Mouse (Mus musculus) embryo, embryonic 11 days (tissue): ENCODE results near the gene Prr12.
A peak's percentile ranks its signal among the peaks of the same experiment; 100 is the strongest.
"Not testable (repeated sequence)": the region's sequence is repeated elsewhere in the genome, so short reads cannot be mapped to it uniquely, and the experiment has no call there.

Experiments
- DNase-seq: peaks from one replicate; pipeline ENCODE4 v3.0.0-alpha.2; 2015

The Prr12 gene

GRCm38 (mm10) chr7:45052862-45053116 is at the start of gene Prr12:
Prr12 (minus strand) TSS chr7:45052881.
- DNase-seq, result peak; percentile 80

GRCm38 (mm10) chr7:45102441-45102840 is 49.8 kb upstream of the Prr12 start:
- DNase-seq, result no peak

GRCm38 (mm10) chr7:45100046-45100445 is 47.4 kb upstream of the Prr12 start:
- DNase-seq, result no peak

- DNase-seq, result no peak
These were observed 46.0 kb upstream of the Prr12 start for GRCm38 (mm10) chr7:45098541-45099240.

GRCm38 (mm10) chr7:45097479-45097878 is 44.8 kb upstream of the Prr12 start:
- no peak for DNase-seq

- not testable (repeated sequence) for DNase-seq
These were observed 43.3 kb upstream of the Prr12 start for GRCm38 (mm10) chr7:45095965-45096364.

GRCm38 (mm10) chr7:45095367-45095766 is 42.7 kb upstream of the Prr12 start:
- DNase-seq, result no peak

GRCm38 (mm10) chr7:45094121-45094520 is 41.4 kb upstream of the Prr12 start:
- peak; percentile 76 for DNase-seq

DNA sequence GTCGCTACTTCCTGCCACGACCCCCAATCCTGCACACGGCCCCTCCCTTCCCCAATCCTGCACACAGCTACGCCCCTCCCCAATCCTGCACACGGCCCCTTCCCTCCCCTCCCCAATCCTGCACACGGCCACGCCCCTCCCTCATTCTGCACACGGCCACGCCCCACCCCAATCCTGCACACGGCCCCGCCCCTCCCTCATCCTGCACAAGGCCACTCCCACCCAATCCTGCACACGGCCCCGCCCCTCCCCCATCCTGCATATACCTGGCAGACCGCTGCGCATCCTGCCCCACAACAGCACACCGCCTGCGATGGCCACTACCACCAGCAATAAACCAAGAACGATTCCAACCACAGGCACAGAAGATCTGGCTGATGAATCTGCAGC is 40.8 kb upstream of the Prr12 start:
- peak; percentile 74 for DNase-seq

GRCm38 (mm10) chr7:45092828-45093515 is 40.3 kb upstream of the Prr12 start:
- DNase-seq, result no peak

- DNase-seq, result peak; percentile 97
These were observed 39.4 kb upstream of the Prr12 start, which contains the start of gene Rcn3 for GRCm38 (mm10) chr7:45092048-45092447. Rcn3 (minus strand) TSS chr7:45092221.

DNA sequence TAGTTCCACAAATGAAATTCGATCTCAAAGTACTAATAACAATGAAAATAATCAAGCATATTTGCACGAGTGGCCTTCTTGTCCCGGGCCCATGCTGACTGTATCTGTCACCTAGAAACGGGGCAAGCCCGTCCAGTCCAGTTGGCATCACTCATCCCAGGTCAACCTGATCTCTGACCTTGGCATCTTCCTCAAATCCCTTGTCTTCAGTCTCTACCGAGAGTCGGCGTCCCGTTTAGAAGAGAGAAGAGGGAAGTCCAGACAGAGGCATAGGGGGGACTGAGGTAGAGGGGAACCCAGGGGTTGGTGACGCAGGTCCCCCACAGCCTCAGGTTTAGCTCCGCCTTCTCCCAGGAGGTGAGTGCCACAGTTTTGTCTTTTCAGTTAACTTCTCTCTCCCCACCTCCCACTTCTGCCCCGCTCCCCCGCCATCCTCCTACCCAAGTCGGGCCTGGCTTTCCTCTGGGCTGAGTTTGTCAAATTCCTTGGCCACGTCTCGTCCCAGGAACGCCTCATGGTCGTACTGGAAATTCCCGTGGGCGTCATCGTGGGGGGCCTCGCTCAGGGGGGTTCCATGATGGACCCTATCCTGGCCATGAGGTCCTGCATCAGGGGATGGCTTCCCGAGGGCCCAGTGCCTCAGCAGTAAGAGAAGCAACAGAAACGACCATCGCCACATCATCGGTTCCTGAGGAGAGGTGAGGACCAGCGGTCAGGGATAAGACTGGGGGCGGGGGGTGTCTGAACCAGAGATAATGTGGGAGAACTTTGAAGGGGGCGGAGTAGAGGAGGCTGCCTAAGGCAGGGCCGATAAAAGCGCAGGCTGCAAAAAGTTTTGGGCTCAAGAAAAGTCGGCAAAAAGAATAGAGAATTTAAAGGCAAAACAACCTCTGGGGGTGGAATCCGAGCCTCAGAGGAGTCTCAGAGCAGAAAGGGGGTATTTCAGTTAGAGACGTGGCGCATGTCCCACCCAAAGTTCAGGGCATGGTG is 38.6 kb upstream of the Prr12 start:
- peak; percentile 39 for DNase-seq

- no peak for DNase-seq
These were observed 37.7 kb upstream of the Prr12 start for GRCm38 (mm10) chr7:45090251-45090977.

DNA sequence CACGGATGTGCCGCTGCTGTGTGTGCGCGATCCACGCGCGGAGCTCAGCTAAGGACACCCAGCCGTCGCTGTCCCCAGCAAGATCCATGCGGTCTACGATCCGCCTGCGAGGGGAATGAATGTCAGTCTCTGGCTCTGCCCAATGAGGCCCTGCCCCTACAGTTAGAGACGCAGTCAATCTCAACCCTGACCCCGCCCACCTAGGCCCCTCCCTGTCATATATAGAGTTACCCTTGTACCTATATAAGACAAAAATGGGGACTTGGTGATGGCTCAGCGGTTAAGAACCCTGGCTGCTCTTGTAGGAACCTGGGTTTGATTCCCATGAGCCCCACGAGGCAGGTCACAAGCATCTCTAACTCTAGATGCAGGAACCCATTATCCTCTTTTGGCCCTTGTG is 35.9 kb upstream of the Prr12 start:
- no peak for DNase-seq

DNA sequence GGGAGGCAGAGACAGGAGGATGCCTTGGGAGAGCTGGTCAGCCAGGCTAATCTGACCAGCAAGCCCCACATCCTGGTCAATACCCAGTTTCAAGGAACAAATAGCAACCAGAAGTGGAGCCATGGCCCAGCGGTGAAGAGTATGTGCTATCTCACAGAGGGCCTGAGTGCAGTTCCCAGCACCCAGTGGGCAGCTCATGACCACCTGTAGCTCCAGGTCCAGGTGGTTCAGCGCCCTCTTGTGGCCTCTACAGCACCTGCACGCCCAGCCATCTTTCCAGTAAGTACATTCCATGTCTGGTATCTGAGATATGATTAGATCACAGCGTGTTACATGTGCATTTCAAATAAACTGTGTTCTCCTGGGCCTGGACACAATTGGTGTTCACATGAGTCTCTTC is 33.4 kb upstream of the Prr12 start:
- DNase-seq, result no peak

- DNase-seq, result no peak
These were observed 30.7 kb upstream of the Prr12 start for GRCm38 (mm10) chr7:45083300-45083890.

DNA sequence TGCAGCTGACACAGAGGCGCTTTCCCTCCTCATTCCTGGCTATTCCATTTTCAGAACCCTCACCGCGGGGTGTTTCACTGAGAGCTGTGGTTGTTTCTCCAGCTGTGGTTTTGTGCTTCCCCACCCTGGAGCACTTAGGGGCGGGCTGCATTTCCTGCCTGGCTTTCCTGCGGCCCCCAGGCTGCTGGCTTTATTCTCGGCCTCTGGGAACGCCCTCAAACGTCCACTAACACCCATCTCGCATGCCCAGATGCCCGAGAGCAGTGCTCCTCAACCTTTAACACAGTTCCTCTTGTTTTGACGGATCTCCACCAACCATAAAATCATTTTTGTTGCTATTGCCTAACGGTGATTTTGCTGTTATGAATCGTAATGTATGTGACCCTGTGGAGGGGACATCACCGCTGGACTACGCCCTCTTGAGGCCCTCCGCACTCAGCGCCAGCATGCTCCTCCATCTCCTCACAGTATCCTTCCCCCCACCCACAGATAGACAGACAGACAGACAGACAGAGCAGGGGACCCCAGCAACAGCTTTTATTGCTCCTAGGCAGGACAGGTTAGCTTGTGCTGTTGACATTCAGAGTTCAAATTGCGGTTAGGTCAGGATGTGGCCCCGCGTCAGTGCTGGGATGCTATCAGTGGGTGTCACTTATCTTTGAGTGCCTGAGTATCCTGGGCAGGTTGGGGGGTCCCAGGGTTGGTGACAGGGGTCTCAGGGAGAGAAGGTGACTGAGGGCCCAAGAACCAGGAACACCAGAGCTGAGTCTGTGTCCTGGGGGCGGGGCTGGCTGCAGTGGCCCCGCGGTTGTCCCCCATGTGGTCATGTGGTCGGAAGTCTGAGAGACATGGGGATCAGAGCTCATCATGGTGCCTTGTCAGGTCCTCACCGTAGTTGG is 30.0 kb upstream of the Prr12 start:
- peak; percentile 41 for DNase-seq

DNA sequence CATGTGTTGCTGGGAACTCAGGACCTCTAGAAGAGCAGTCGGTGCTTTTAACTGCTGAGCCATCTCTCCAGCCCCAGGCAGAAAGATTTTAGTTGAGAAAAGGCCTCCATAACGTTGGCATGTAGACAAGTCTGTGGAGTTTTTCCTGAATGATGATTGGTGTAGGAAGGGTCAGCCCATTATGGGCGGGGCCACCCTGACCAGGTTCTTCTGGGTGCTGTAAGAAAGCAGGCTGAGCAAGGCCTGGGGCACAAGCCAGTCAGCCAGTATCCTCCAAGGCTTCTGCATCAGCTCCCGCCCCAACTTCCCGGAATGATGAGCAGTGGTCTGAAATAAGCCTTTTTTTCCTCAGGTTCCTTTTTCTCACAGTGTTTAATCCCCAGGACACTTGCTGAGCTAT is 28.3 kb upstream of the Prr12 start:
- DNase-seq, result no peak

- peak; percentile 89 for DNase-seq
These were observed 27.2 kb upstream of the Prr12 start for GRCm38 (mm10) chr7:45079856-45080255.

DNA sequence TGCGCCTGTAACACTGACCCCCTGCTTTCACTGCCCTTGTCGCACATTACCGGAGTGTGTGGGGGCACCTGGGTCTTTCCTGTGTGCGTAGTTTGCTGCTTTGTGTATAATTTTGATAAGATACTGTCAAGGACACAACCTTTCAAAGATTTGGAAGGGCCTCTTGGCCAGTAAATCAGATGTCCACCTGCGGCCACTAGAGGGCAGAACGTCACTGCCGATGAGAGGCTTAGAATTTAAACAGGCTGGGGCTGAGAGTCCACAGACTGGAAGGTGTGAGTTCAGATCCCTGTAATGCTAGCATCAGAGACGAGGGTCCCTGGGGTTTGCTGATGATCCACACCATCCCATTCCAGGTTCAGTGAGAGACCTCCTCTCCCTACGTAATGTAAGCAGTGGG is 25.8 kb upstream of the Prr12 start:
- peak; percentile 85 for DNase-seq

DNA sequence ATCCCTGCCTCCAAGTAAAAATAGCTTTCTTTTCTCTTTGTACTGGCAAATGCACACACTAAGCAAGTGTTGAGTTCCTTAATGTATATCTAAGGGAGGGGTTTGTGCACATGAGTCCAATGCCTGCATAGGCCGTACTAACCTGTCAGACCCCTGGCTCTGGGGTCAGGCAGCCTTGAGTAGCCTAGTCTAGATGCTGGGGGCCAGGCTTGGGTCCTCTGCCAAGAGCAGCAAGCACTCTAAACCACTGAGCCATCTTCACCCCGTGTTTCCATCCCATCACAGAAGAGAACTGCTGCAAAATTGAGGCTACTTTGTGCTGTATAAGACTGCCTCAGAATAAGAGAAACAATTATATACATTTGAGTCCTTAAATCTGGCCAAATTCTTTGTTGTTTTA is 25.1 kb upstream of the Prr12 start:
- DNase-seq, result no peak
